Mouse (Mus musculus): Measurements from ENCODE around the gene Prkcd. TPM values are rescaled to one million over a fixed set of nuclear protein-coding genes. Genes with fewer than 3 reads are reported as not detected.

Gene Prkcd
- total and polyA plus RNA-seq, 2 experiments from 2014 or later: 19.6 to 26.8 TPM

GRCm38 (mm10) chr14:30622130-30622529 is 3.9 kb downstream of the Prkcd start:
- no peak overlapping the region for H3K27ac ChIP-seq
- H3K4me2 ChIP-seq (ENCODE audit: low read depth, low read length): no peak overlapping the region
- H3K9ac ChIP-seq (replicated peaks; ENCODE audit: low read length): no peak overlapping the region
- no peak for TF ChIP-seq CTCF (IDR thresholded peaks at IDR 0.05; ENCODE audit: low read depth)
- H3K27me3 ChIP-seq (ENCODE audit: insufficient read depth, low read length): no peaks in the 10 kb centered on the region
- H3K36me3 ChIP-seq (ENCODE audit: insufficient read depth, low read length): no peaks in the 10 kb centered on the region
- ATAC-seq (no peak), DNase-seq (ENCODE audit: low spot score) (no peak)
- no peaks in the 10 kb centered on the region for H3K9me3 ChIP-seq (ENCODE audit: low read length)
- 79% methylated on average over 7 of the region's 7 CpGs for WGBS
- H3K4me3 ChIP-seq (ENCODE audit: low read length): no peak overlapping the region
- peaks cover 4% of the 10 kb centered on the region; the same call in 1 of the 2 replicates for H3K4me1 ChIP-seq (ENCODE audit: insufficient read depth, low read length)

GRCm38 (mm10) chr14:30619982-30620578 is 5.9 kb downstream of the Prkcd start:
- H3K4me1 ChIP-seq (ENCODE audit: insufficient read depth, low read length): no peaks in the 10 kb centered on the region
- WGBS: 83% methylated on average over 7 of the region's 7 CpGs
- DNase-seq (ENCODE audit: low spot score) (no peak), ATAC-seq (no peak)
- TF ChIP-seq CTCF (IDR thresholded peaks at IDR 0.05; ENCODE audit: low read depth): no peak
- H3K36me3 ChIP-seq (ENCODE audit: insufficient read depth, low read length): no peaks in the 10 kb centered on the region
- H3K9me3 ChIP-seq (ENCODE audit: low read length): no peaks in the 10 kb centered on the region
- H3K9ac ChIP-seq (replicated peaks; ENCODE audit: low read length): no peak overlapping the region
- H3K27me3 ChIP-seq (ENCODE audit: insufficient read depth, low read length): no peaks in the 10 kb centered on the region
- H3K27ac ChIP-seq: no peak overlapping the region
- H3K4me3 ChIP-seq (ENCODE audit: low read length): no peak overlapping the region
- H3K4me2 ChIP-seq (ENCODE audit: low read depth, low read length): no peak overlapping the region

GRCm38 (mm10) chr14:30618746-30619275 is 7.2 kb downstream of the Prkcd start:
- H3K27ac ChIP-seq: no peak overlapping the region
- no peaks in the 10 kb centered on the region for H3K36me3 ChIP-seq (ENCODE audit: insufficient read depth, low read length)
- H3K4me1 ChIP-seq (ENCODE audit: insufficient read depth, low read length): no peaks in the 10 kb centered on the region
- no peak for DNase-seq (ENCODE audit: low spot score)
- ATAC-seq: no peak
- H3K27me3 ChIP-seq (ENCODE audit: insufficient read depth, low read length): no peaks in the 10 kb centered on the region
- no peak overlapping the region for H3K4me2 ChIP-seq (ENCODE audit: low read depth, low read length)
- WGBS: 89% methylated on average over 2 of the region's 2 CpGs
- no peak overlapping the region for H3K4me3 ChIP-seq (ENCODE audit: low read length)
- no peak overlapping the region for H3K9ac ChIP-seq (replicated peaks; ENCODE audit: low read length)
- no peak for TF ChIP-seq CTCF (IDR thresholded peaks at IDR 0.05; ENCODE audit: low read depth)
- no peaks in the 10 kb centered on the region for H3K9me3 ChIP-seq (ENCODE audit: low read length)

- DNase-seq (ENCODE audit: low spot score) (no peak), ATAC-seq (no peak)
- no peak overlapping the region for H3K27ac ChIP-seq
- H3K36me3 ChIP-seq (ENCODE audit: insufficient read depth, low read length): no peaks in the 10 kb centered on the region
- H3K4me2 ChIP-seq (ENCODE audit: low read depth, low read length): no peak overlapping the region
- H3K9me3 ChIP-seq (ENCODE audit: low read length): no peaks in the 10 kb centered on the region
- H3K27me3 ChIP-seq (ENCODE audit: insufficient read depth, low read length): no peaks in the 10 kb centered on the region
- no peak overlapping the region for H3K9ac ChIP-seq (replicated peaks; ENCODE audit: low read length)
- no peaks in the 10 kb centered on the region for H3K4me1 ChIP-seq (ENCODE audit: insufficient read depth, low read length)
- no peak overlapping the region for H3K4me3 ChIP-seq (ENCODE audit: low read length)
- 68% methylated on average over 2 of the region's 2 CpGs for WGBS
- TF ChIP-seq CTCF (IDR thresholded peaks at IDR 0.05; ENCODE audit: low read depth): no peak
Observed at GRCm38 (mm10) chr14:30616751-30617150, 9.3 kb downstream of the Prkcd start.

- Histone ChIP-seq H3K27ac (no peak overlapping the region), H3K9me3 (ENCODE audit: low read length) (no peaks in the 10 kb centered on the region), H3K4me2 (ENCODE audit: low read depth, low read length) (no peak overlapping the region), H3K4me1 (ENCODE audit: insufficient read depth, low read length) (no peaks in the 10 kb centered on the region), H3K36me3 (ENCODE audit: insufficient read depth, low read length) (no peaks in the 10 kb centered on the region), H3K9ac (replicated peaks; ENCODE audit: low read length) (no peak overlapping the region), H3K4me3 (ENCODE audit: low read length) (no peak overlapping the region), H3K27me3 (ENCODE audit: insufficient read depth, low read length) (no peaks in the 10 kb centered on the region)
- no peak for TF ChIP-seq CTCF (IDR thresholded peaks at IDR 0.05; ENCODE audit: low read depth)
- DNase-seq (ENCODE audit: low spot score): no peak
- ATAC-seq: no peak
- 82% methylated on average over 2 of the region's 2 CpGs for WGBS
Observed at GRCm38 (mm10) chr14:30612962-30613715, 12.9 kb downstream of the Prkcd start.

GRCm38 (mm10) chr14:30612523-30612922 is 13.5 kb downstream of the Prkcd start:
- 16% methylated on average over 7 of the region's 7 CpGs for WGBS
- H3K27ac ChIP-seq: no peak overlapping the region
- DNase-seq (ENCODE audit: low spot score) (peak; percentile 70), ATAC-seq (peak; percentile 56; the same call in 1 of the 2 replicates)
- TF ChIP-seq CTCF (IDR thresholded peaks at IDR 0.05; ENCODE audit: low read depth): peak; percentile 94
- no peaks in the 10 kb centered on the region for H3K4me1 ChIP-seq (ENCODE audit: insufficient read depth, low read length)
- no peak overlapping the region for H3K4me2 ChIP-seq (ENCODE audit: low read depth, low read length)
- no peak overlapping the region for H3K4me3 ChIP-seq (ENCODE audit: low read length)
- no peaks in the 10 kb centered on the region for H3K27me3 ChIP-seq (ENCODE audit: insufficient read depth, low read length)
- no peaks in the 10 kb centered on the region for H3K36me3 ChIP-seq (ENCODE audit: insufficient read depth, low read length)
- no peak overlapping the region for H3K9ac ChIP-seq (replicated peaks; ENCODE audit: low read length)
- H3K9me3 ChIP-seq (ENCODE audit: low read length): no peaks in the 10 kb centered on the region

- TF ChIP-seq CTCF (IDR thresholded peaks at IDR 0.05; ENCODE audit: low read depth): no peak
- ATAC-seq (no peak), DNase-seq (ENCODE audit: low spot score) (no peak)
- Histone ChIP-seq H3K9me3 (ENCODE audit: low read length) (no peaks in the 10 kb centered on the region), H3K27me3 (ENCODE audit: insufficient read depth, low read length) (no peaks in the 10 kb centered on the region), H3K27ac (no peak overlapping the region), H3K4me1 (ENCODE audit: insufficient read depth, low read length) (no peaks in the 10 kb centered on the region), H3K36me3 (ENCODE audit: insufficient read depth, low read length) (no peaks in the 10 kb centered on the region), H3K4me2 (ENCODE audit: low read depth, low read length) (no peak overlapping the region), H3K9ac (replicated peaks; ENCODE audit: low read length) (no peak overlapping the region), H3K4me3 (ENCODE audit: low read length) (no peak overlapping the region)
- 78% methylated on average over 3 of the region's 3 CpGs for WGBS
Observed at GRCm38 (mm10) chr14:30610940-30611339, 15.1 kb downstream of the Prkcd start.
